Mouse (Mus musculus): ENCODE measurements around the gene Acbd3. TPM values are rescaled to one million over a fixed set of nuclear protein-coding genes. Genes with fewer than 3 reads are reported as not detected.

Acbd3 gene
- total and polyA plus RNA-seq, 3 experiments, result 17.8 to 23.2 TPM; not detected in 1

DNA sequence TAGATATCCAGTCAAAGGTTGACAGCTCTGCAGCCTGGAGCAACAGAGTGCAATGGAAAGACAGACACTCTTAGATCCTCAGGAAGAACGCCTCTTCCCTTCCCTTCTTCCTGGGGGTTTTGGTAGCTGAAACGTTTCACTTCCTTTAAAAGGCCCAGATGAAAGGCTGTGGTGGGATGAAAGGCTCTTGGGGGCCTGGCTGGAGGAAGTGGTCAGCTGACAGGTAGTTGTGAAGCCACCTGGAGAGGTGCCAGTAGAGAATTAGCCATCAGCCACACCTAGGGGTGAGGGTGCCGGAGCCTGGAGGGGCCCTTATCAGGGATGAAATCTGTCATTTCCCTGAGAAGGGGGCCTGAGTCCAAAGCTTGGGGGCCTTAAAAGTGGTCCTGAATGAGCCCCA lies 18.5 kb upstream of the Acbd3 start:
- TF ChIP-seq KAT2A (conservative IDR thresholded peaks at IDR 0.05; ENCODE audit: low read depth, low read length), result no peak
- TF ChIP-seq ZNF384 (IDR thresholded peaks at IDR 0.05; ENCODE audit: low read depth, low read length), result no peak
- TF ChIP-seq MAZ (IDR thresholded peaks at IDR 0.05; ENCODE audit: low read depth, low read length), result no peak
- no peak for TF ChIP-seq POLR2AphosphoS2 (IDR thresholded peaks at IDR 0.05; ENCODE audit: low read length)
- TF ChIP-seq MYB (IDR thresholded peaks at IDR 0.05; ENCODE audit: low read depth, low read length), result no peak
- no peak for TF ChIP-seq RAD21 (IDR thresholded peaks at IDR 0.05; ENCODE audit: low read depth, low read length)
- no peak for TF ChIP-seq TAL1 (IDR thresholded peaks at IDR 0.05; ENCODE audit: low read length)
- TF ChIP-seq USF1 (IDR thresholded peaks at IDR 0.05; ENCODE audit: low read depth, low read length), result no peak

DNA sequence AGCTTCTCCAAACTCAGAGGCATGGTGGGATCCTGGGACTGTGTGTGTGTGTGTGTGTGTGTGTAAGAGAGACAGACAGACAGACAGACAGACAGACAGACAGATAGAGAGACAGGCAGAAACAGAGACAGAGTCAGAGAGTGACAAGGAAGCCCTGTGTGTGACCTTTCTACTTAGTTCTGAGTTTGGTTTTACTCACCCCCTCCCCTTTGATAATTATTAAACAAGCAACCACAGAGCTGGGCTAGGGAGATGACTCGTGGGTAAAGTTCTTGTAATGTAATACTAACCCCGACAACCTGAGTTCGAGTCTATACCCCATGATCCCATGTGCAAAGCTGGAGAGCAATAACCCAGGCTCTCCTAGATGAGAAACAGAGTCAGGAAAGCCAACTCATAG lies 18.0 kb upstream of the Acbd3 start:
- Histone ChIP-seq H3K36me3 (ENCODE audit: control insufficient read depth in 1 of 2, insufficient read depth in 2 of 2, low read length in 2 of 2) (no peaks in the 10 kb centered on the region; a peak in 1 of 4 replicates), H3K4me3 (ENCODE audit: control insufficient read depth in 1 of 2, insufficient read depth in 1 of 2, low read depth in 2 of 2, low read length in 2 of 2) (no peak overlapping the region), H3K4me1 (ENCODE audit: control insufficient read depth in 1 of 2, insufficient read depth in 2 of 2, low read length in 2 of 2) (peaks cover 0 to 21% of the 10 kb centered on the region in 2 experiments), H3K27me3 (ENCODE audit: control insufficient read depth in 1 of 2, insufficient read depth in 2 of 2, low read length in 2 of 2) (no peaks in the 10 kb centered on the region), H3K79me2 (ENCODE audit: control insufficient read depth, insufficient read depth, low read length, poor library complexity) (no peaks in the 10 kb centered on the region), H3K9ac (ENCODE audit: control insufficient read depth, low read depth, low read length, poor library complexity, severe bottlenecking) (no peak overlapping the region), H3K9me3 (replicated peaks; ENCODE audit: insufficient read depth, low read length) (no peaks in the 10 kb centered on the region), H3K27ac (ENCODE audit: control insufficient read depth, low read depth, low read length) (no peak overlapping the region)
- DNase-seq (ENCODE audit: low read depth, low spot score), result no peak
- TF ChIP-seq POLR2AphosphoS2 (IDR thresholded peaks at IDR 0.05; ENCODE audit: low read length) (no peak), EP300 (IDR thresholded peaks at IDR 0.05; ENCODE audit: low read depth in 1 of 2, low read length in 2 of 2) (no peak), SMC3 (IDR thresholded peaks at IDR 0.05; ENCODE audit: low read depth, low read length) (no peak), NRF1 (IDR thresholded peaks at IDR 0.05; ENCODE audit: insufficient read depth, low read depth, low read length, poor library complexity, severe bottlenecking) (no peak), ZNF384 (IDR thresholded peaks at IDR 0.05; ENCODE audit: low read depth, low read length) (no peak), ELF1 (IDR thresholded peaks at IDR 0.05; ENCODE audit: low read depth, low read length) (no peak), HCFC1 (IDR thresholded peaks at IDR 0.05; ENCODE audit: low read depth, low read length) (no peak), USF1 (IDR thresholded peaks at IDR 0.05; ENCODE audit: low read depth, low read length) (no peak), MAZ (IDR thresholded peaks at IDR 0.05; ENCODE audit: low read depth, low read length) (no peak), RAD21 (IDR thresholded peaks at IDR 0.05; ENCODE audit: low read depth, low read length) (no peak), ETS1 (IDR thresholded peaks at IDR 0.05; ENCODE audit: low read depth, low read length) (no peak), JUND (IDR thresholded peaks at IDR 0.05; ENCODE audit: low read depth, low read length) (no peak), RCOR1 (IDR thresholded peaks at IDR 0.05; ENCODE audit: low read depth, low read length) (no peak)

More for the DNA sequence above, 18.5 kb upstream of the Acbd3 start:
- no peak for DNase-seq (ENCODE audit: low read depth, low spot score)
- Histone ChIP-seq H3K9ac (ENCODE audit: control insufficient read depth, low read depth, low read length, poor library complexity, severe bottlenecking) (no peak overlapping the region), H3K36me3 (ENCODE audit: control insufficient read depth in 1 of 2, insufficient read depth in 2 of 2, low read length in 2 of 2) (no peaks in the 10 kb centered on the region; a peak in 1 of 4 replicates), H3K79me2 (ENCODE audit: control insufficient read depth, insufficient read depth, low read length, poor library complexity) (no peaks in the 10 kb centered on the region), H3K27ac (ENCODE audit: control insufficient read depth, low read depth, low read length) (no peak overlapping the region), H3K27me3 (ENCODE audit: control insufficient read depth in 1 of 2, insufficient read depth in 2 of 2, low read length in 2 of 2) (no peaks in the 10 kb centered on the region), H3K4me3 (ENCODE audit: control insufficient read depth in 1 of 2, insufficient read depth in 1 of 2, low read depth in 2 of 2, low read length in 2 of 2) (no peak overlapping the region), H3K9me3 (replicated peaks; ENCODE audit: insufficient read depth, low read length) (no peaks in the 10 kb centered on the region), H3K4me1 (ENCODE audit: control insufficient read depth in 1 of 2, insufficient read depth in 2 of 2, low read length in 2 of 2) (peaks cover 0 to 21% of the 10 kb centered on the region in 2 experiments)

All from MEL (cell line).